Mouse (Mus musculus) liver, postnatal 0 days (tissue): ENCODE measurements around the gene Crhr2.

ENCODE experiments used
- CTCF ChIP-seq: sonication (generic); IDR thresholded peaks from 2 replicates; pipeline ENCODE4 v1.5.1; 2016; ENCODE audit warnings: antibody characterized with exemption, low read depth
- EP300 ChIP-seq: IDR thresholded peaks from 2 replicates; pipeline ENCODE4 v1.6.1; 2016; ENCODE audit warnings: antibody characterized with exemption, low read depth, mild to moderate bottlenecking

DNA sequence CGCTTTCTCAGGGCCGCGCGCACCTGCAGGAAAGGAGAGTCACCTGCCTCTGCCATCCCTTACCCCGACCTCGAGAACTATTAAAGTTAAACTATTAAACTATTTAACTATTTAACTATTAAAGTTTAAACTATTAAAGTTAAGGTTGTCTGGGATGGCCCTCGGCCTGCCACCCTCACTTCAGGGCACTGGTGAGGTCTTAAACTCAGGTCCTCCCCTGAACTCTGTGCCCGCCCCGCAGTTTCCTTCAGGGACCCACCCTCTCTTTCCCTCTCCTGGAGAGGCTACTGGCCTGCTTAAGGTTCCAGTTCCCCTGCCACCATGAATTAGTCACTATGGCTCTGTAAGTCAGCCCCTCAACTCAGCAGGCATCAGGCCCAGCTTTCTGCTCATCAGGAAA, 41.4 kb downstream of the Crhr2 start:
- no peak for TF ChIP-seq CTCF
- no peak for TF ChIP-seq EP300
